Mouse (Mus musculus) forebrain, embryonic 12.5 days (tissue): ENCODE results near the gene Elmod3. TPM values are rescaled to one million over a fixed set of nuclear protein-coding genes. Genes with fewer than 3 reads are reported as not detected.

ENCODE experiments used
- ATAC-seq: fragments of 200-750 bp; cut with Nextera tagmentation; 2 replicates; pipeline ENCODE4 v1.8.0; 2017; ENCODE audit warnings: moderate TSS enrichment; ENCODE audit not compliant: low FRiP score
- H3K27ac ChIP-seq: fragments of 300-500 bp; sonication (generic); 2 replicates; pipeline ENCODE4 v1.5.1; 2016; ENCODE audit warnings: mild to moderate bottlenecking
- H3K27me3 ChIP-seq: fragments of 300-500 bp; sonication (generic); 2 replicates; pipeline ENCODE4 v1.6.1; 2016; ENCODE audit warnings: mild to moderate bottlenecking
- H3K36me3 ChIP-seq: fragments of 300-500 bp; sonication (generic); replicated peaks from 2 replicates; pipeline ENCODE4 v1.6.1; 2016; ENCODE audit warnings: mild to moderate bottlenecking
- H3K4me1 ChIP-seq: fragments of 300-500 bp; sonication (generic); 2 replicates; pipeline ENCODE4 v1.6.1; 2016
- H3K4me2 ChIP-seq: fragments of 300-500 bp; sonication (generic); 2 replicates; pipeline ENCODE4 v1.6.1; 2016; ENCODE audit warnings: mild to moderate bottlenecking, moderate library complexity
- H3K4me3 ChIP-seq: fragments of 300-500 bp; sonication (generic); replicated peaks from 2 replicates; pipeline ENCODE4 v1.5.1; 2016; ENCODE audit warnings: mild to moderate bottlenecking
- H3K9ac ChIP-seq: fragments of 300-500 bp; sonication (generic); 2 replicates; pipeline ENCODE4 v1.6.1; 2016; ENCODE audit warnings: mild to moderate bottlenecking
- H3K9me3 ChIP-seq: fragments of 300-500 bp; sonication (generic); 2 replicates; pipeline ENCODE4 v1.6.1; 2016
- WGBS: fragments of 180-500 bp; shearing (Covaris S2); methylation state at CpG from one replicate; pipeline ENCODE4 v1.1.7; 2016; 5-methylcytosine and 5-hydroxymethylcytosine counted together
- polyA plus RNA-seq: library from polyadenylated mRNA; unstranded; fragments of >200 nt; fragmentation: Nextera tagmentation; extraction: Ambion mirVana; gene quantifications from 2 replicates; pipeline ENCODE4 v1.2.1, GENCODE M21; 2016

Elmod3 gene
- polyA plus RNA-seq, 1 experiment from 2014 or later: 16.0 TPM

- H3K27me3 ChIP-seq: no peaks in the 10 kb centered on the region
- no peak overlapping the region for H3K4me3 ChIP-seq
- H3K27ac ChIP-seq: no peak overlapping the region
- no peak overlapping the region for H3K4me2 ChIP-seq
- H3K36me3 ChIP-seq: peaks cover 9% of the 10 kb centered on the region; the same call in 1 of the 2 replicates
- no peak for ATAC-seq
- no peak overlapping the region for H3K9ac ChIP-seq
- no peaks in the 10 kb centered on the region for H3K4me1 ChIP-seq
- WGBS: 86% methylated on average over 11 of the region's 11 CpGs
- no peaks in the 10 kb centered on the region for H3K9me3 ChIP-seq
These were observed 14.1 kb downstream of the Elmod3 start for GRCm38 (mm10) chr6:72584154-72584553.

DNA sequence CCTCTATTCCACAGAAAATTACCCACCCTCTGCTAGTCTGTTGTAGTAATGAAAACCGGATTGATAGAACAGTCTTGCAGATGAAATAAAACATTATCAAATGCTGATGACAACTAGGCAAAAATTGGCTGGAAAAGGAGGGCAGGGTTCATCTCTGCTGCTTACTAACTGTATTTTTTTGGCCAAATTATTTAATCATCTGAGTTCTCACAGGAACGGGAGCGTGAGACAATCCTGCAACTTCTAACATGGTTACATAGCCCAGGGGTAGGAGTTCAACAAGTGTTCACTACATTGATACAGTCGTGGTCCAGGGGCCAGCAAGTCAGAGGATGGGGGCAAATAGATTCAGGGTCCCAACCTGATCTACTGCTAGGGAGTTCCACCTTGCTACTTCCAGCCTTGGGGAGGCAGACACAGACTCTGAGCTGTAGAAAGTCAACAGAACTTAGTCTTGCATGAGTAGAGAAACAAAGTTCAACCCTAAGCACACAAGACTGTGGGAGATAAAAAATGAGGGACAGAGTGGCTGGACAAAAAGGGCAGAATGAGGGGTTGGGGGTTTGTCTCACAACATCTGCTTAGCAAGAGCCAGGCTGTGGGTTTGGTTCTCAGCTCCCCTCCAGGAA lies 14.9 kb downstream of the Elmod3 start:
- Histone ChIP-seq H3K36me3 (peaks cover 11% of the 10 kb centered on the region; the same call in 1 of the 2 replicates), H3K27me3 (no peaks in the 10 kb centered on the region), H3K27ac (no peak overlapping the region), H3K9ac (no peak overlapping the region), H3K9me3 (no peaks in the 10 kb centered on the region), H3K4me3 (no peak overlapping the region), H3K4me1 (no peaks in the 10 kb centered on the region), H3K4me2 (no peak overlapping the region)
- no peak for ATAC-seq
- 88% methylated on average over 4 of the region's 4 CpGs for WGBS

GRCm38 (mm10) chr6:72581625-72582382 lies 16.4 kb downstream of the Elmod3 start:
- ATAC-seq: no peak
- H3K27ac ChIP-seq: no peak overlapping the region
- no peaks in the 10 kb centered on the region for H3K9me3 ChIP-seq
- H3K4me1 ChIP-seq: no peaks in the 10 kb centered on the region
- WGBS: 72% methylated on average over 11 of the region's 11 CpGs
- H3K4me3 ChIP-seq: no peak overlapping the region
- no peaks in the 10 kb centered on the region for H3K27me3 ChIP-seq
- no peak overlapping the region for H3K4me2 ChIP-seq
- peaks cover 15% of the 10 kb centered on the region; the same call in 1 of the 2 replicates for H3K36me3 ChIP-seq
- no peak overlapping the region for H3K9ac ChIP-seq

GRCm38 (mm10) chr6:72576041-72576440 lies 22.2 kb downstream of the Elmod3 start:
- no peaks in the 10 kb centered on the region for H3K27me3 ChIP-seq
- H3K4me1 ChIP-seq: no peaks in the 10 kb centered on the region
- peaks cover 12% of the 10 kb centered on the region for H3K36me3 ChIP-seq
- WGBS: 93% methylated on average over 3 of the region's 3 CpGs
- H3K9me3 ChIP-seq: no peaks in the 10 kb centered on the region
- no peak overlapping the region for H3K9ac ChIP-seq
- no peak overlapping the region for H3K27ac ChIP-seq
- ATAC-seq: no peak
- no peak overlapping the region for H3K4me3 ChIP-seq
- no peak overlapping the region for H3K4me2 ChIP-seq

DNA sequence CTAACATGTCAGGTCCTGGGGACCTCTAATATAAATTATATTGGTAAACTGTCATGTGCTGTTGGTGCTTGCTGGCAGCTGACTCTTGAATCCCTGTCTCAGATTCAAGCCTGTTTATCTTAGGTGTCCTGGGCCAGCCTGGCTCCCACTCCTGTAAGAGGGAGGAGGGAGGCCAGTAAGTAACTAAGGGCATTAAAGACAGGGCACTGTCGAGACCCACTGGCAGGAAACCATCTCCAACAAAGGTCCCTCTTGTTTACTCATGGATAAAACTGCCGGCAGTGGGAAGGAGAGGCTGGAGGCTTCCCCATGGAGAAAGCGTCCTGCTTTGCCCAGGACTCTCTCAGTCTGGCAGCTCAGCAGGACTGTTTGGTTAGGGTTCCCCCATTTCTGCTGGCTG lies 26.4 kb downstream of the Elmod3 start:
- ATAC-seq: no peak
- Histone ChIP-seq H3K4me2 (no peak overlapping the region), H3K27ac (no peak overlapping the region), H3K4me1 (no peaks in the 10 kb centered on the region), H3K27me3 (no peaks in the 10 kb centered on the region), H3K4me3 (no peak overlapping the region), H3K36me3 (peaks cover 7% of the 10 kb centered on the region), H3K9ac (no peak overlapping the region), H3K9me3 (no peaks in the 10 kb centered on the region)
- WGBS: 55% methylated on average over 3 of the region's 3 CpGs

- ATAC-seq: no peak
- no peak overlapping the region for H3K4me2 ChIP-seq
- peaks cover 1% of the 10 kb centered on the region; the same call in 1 of the 2 replicates for H3K4me1 ChIP-seq
- H3K9me3 ChIP-seq: no peaks in the 10 kb centered on the region
- H3K36me3 ChIP-seq: peaks cover 6% of the 10 kb centered on the region
- H3K27ac ChIP-seq: no peak overlapping the region
- H3K4me3 ChIP-seq: no peak overlapping the region
- H3K9ac ChIP-seq: no peak overlapping the region
- no peaks in the 10 kb centered on the region for H3K27me3 ChIP-seq
- WGBS: 86% methylated on average over 10 of the region's 10 CpGs
These were observed 27.4 kb downstream of the Elmod3 start for GRCm38 (mm10) chr6:72570644-72571397.

GRCm38 (mm10) chr6:72568736-72569135 lies 29.5 kb downstream of the Elmod3 start:
- no peaks in the 10 kb centered on the region for H3K9me3 ChIP-seq
- no peak overlapping the region for H3K4me2 ChIP-seq
- H3K4me3 ChIP-seq: no peak overlapping the region
- ATAC-seq: no peak
- no peak overlapping the region for H3K27ac ChIP-seq
- 93% methylated on average over 10 of the region's 10 CpGs for WGBS
- H3K36me3 ChIP-seq: peaks cover 6% of the 10 kb centered on the region
- H3K9ac ChIP-seq: no peak overlapping the region
- peaks cover 4% of the 10 kb centered on the region; the same call in 1 of the 2 replicates for H3K4me1 ChIP-seq
- no peaks in the 10 kb centered on the region for H3K27me3 ChIP-seq

DNA sequence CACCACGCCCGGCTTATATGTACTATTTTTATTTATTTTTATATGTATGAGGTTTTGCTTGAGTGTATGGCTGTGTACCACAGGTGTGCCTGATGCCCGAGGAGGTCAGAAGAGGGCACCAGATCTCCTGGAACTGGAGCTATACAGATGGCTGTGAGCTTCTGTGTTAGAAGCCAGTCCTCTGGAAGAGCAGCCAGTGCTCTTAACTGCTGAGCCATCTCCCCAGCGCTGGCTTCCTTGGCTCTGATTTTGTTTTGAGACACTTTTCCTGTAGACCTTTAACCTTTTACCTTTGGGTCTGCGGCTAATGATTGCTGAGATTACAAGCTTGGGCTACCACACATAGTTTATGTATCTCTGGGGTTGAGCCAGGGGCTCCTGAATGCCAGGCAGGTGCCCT lies 30.7 kb downstream of the Elmod3 start:
- no peaks in the 10 kb centered on the region for H3K9me3 ChIP-seq
- H3K4me2 ChIP-seq: no peak overlapping the region
- peaks cover 4% of the 10 kb centered on the region; the same call in 1 of the 2 replicates for H3K4me1 ChIP-seq
- peaks cover 6% of the 10 kb centered on the region; the same call in 1 of the 2 replicates for H3K36me3 ChIP-seq
- no peak overlapping the region for H3K27ac ChIP-seq
- no peak overlapping the region for H3K4me3 ChIP-seq
- WGBS: 90% methylated on average over 5 of the region's 5 CpGs
- ATAC-seq: no peak
- H3K27me3 ChIP-seq: no peaks in the 10 kb centered on the region
- H3K9ac ChIP-seq: no peak overlapping the region

- Histone ChIP-seq H3K4me2 (0 out of 2 replicates have a peak overlapping the region, but pooled peaks have one; percentile 9), H3K4me3 (no peak overlapping the region), H3K9ac (no peak overlapping the region), H3K27me3 (no peaks in the 10 kb centered on the region), H3K9me3 (no peaks in the 10 kb centered on the region), H3K4me1 (peaks cover 4% of the 10 kb centered on the region; the same call in 1 of the 2 replicates), H3K36me3 (peaks cover 6% of the 10 kb centered on the region; the same call in 1 of the 2 replicates), H3K27ac (no peak overlapping the region)
- 2% methylated on average over 4 of the region's 4 CpGs for WGBS
- peak; percentile 88 for ATAC-seq
These were observed 32.2 kb downstream of the Elmod3 start for GRCm38 (mm10) chr6:72566044-72566443.

DNA sequence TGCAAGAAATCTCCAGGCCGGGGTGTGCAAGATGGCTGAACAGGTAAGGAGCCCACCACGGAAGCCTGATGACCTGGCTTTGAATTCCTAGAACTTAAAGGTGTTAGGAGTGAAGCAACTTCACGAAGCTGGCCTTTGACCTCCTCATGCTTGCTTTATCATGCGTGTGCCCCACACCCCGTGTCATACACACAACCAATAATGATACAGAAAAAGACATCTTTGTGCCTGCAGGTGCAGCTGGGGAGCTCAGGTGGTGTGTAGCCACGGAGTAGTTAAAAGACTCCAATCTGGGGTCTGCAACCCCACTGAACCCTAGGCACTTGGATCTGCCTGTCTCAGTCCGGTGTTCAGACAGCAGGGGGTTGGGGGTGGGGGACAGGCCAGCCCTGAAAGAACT lies 32.7 kb downstream of the Elmod3 start:
- 0 out of 2 replicates have a peak overlapping the region, but pooled peaks have one; percentile 9 for H3K4me2 ChIP-seq
- peaks cover 4% of the 10 kb centered on the region; the same call in 1 of the 2 replicates for H3K4me1 ChIP-seq
- no peaks in the 10 kb centered on the region for H3K9me3 ChIP-seq
- no peaks in the 10 kb centered on the region for H3K27me3 ChIP-seq
- H3K36me3 ChIP-seq: peaks cover 6% of the 10 kb centered on the region; the same call in 1 of the 2 replicates
- H3K9ac ChIP-seq: no peak overlapping the region
- no peak overlapping the region; the same call in 1 of the 2 replicates for H3K27ac ChIP-seq
- peak; percentile 27; the same call in 1 of the 2 replicates for ATAC-seq
- H3K4me3 ChIP-seq: no peak overlapping the region
- WGBS: 72% methylated on average over 7 of the region's 7 CpGs

DNA sequence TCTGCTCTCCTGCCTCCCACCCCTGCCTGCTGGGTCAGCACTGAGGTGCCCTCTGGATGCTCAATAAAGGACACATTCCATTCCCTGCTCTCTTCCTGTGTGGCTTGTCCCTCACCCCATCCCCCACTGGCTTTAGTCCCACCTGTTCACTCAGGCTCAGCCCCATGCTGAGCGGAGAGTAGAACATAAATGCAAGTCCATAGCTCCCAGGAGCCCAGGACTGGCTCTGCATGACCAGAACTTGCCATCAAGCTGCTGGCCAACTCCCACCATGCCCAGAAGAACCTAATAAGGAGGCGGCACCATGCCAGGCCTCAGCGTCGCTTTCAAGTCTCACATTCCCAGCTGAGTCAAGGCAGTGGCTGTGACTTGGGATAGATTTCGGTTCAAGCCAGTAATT lies 35.3 kb downstream of the Elmod3 start:
- ATAC-seq: no peak
- Histone ChIP-seq H3K9me3 (no peaks in the 10 kb centered on the region), H3K4me1 (peaks cover 4% of the 10 kb centered on the region; the same call in 1 of the 2 replicates), H3K4me3 (no peak overlapping the region), H3K9ac (no peak overlapping the region), H3K36me3 (no peaks in the 10 kb centered on the region), H3K27me3 (no peaks in the 10 kb centered on the region), H3K4me2 (no peak overlapping the region), H3K27ac (no peak overlapping the region)
- WGBS: 80% methylated on average over 5 of the region's 5 CpGs

- H3K27ac ChIP-seq: no peak overlapping the region
These were observed 35.7 kb downstream of the Elmod3 start for GRCm38 (mm10) chr6:72562486-72562885.

More at GRCm38 (mm10) chr6:72562486-72562885, 35.7 kb downstream of the Elmod3 start:
- H3K9me3 ChIP-seq: no peaks in the 10 kb centered on the region
- H3K36me3 ChIP-seq: no peaks in the 10 kb centered on the region
- no peaks in the 10 kb centered on the region for H3K27me3 ChIP-seq
- ATAC-seq: no peak
- H3K9ac ChIP-seq: no peak overlapping the region
- no peak overlapping the region for H3K4me3 ChIP-seq
- H3K4me1 ChIP-seq: peaks cover 4% of the 10 kb centered on the region; the same call in 1 of the 2 replicates
- H3K4me2 ChIP-seq: no peak overlapping the region
- WGBS: 38% methylated on average over 6 of the region's 6 CpGs
